Mouse (Mus musculus) left cerebral cortex, adult 2 months (tissue): ENCODE measurements around the gene Eya3. TPM values are rescaled to one million over a fixed set of nuclear protein-coding genes. Genes with fewer than 3 reads are reported as not detected.

Source experiments
- DNase-seq, 2 experiments: peaks; one replicate each; pipeline ENCODE4 v3.0.0; 2021 to 2022; ENCODE audit warnings: low spot score in 2 of 2, mixed read lengths in 1 of 2; ENCODE audit errors: extremely low spot score in 1 of 2
- H3K27ac ChIP-seq: fragments of 200-600 bp; 2 replicates; pipeline ENCODE4 v1.8.1; 2022
- H3K4me3 ChIP-seq: fragments of 200-600 bp; 2 replicates; pipeline ENCODE4 v1.8.1; 2022
- CTCF ChIP-seq: fragments of 200-600 bp; IDR thresholded peaks from 2 replicates; pipeline ENCODE4 v1.8.1; 2022; ENCODE audit warnings: antibody characterized with exemption, mild to moderate bottlenecking, moderate library complexity
- intact Hi-C: fragments of 180-260 bp; cut with DNase I; formaldehyde crosslinking; loops from one replicate; pipeline ENCODE4 v1.15.1; 2025
- total RNA-seq, 2 experiments: library from RNA; stranded (reverse); gene quantifications; 2 replicates each; pipeline ENCODE4 v1.2.3; 2021

Eya3 gene
- total RNA-seq, 2 experiments from 2014 or later: 31.0 to 33.5 TPM

DNA sequence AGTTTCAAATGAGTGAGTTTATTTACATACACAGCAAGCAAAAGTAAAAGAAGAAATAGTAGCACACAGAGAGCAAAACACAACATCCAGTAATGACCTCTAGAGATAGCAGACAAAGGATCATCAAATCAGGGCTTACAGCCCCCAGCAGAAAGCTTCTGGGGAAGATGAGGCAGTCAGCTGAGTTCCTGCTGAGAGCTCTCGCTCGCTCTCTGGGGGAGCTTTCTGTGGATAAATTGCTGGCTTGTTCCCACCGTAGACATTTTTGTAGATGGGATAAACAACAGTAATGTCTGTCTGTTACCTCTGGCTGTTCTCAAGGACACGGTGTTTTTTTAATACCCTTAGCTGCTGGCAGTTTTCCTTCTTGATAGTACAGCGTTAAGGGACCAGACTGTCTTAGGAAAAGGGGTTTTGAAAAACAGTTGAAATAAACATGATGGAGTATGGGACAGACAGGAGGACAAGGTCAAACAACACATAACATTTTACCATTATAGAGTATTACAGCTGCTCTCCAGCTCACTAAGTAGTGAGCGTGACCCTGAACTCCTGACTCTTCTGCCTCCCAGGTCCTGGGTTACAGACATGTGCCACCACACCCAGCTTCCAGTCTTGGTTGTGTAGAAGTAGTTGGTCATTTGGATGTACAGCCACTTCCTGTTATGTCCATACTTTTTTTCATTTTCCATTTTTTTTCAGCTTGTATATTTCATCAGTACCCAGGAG, 10.6 kb downstream of the Eya3 start:
- Histone ChIP-seq H3K27ac (no peak overlapping the region), H3K4me3 (no peak overlapping the region)
- TF ChIP-seq CTCF: no peak
- DNase-seq: no peak
- intact Hi-C loops: no loop called here

GRCm38 (mm10) chr4:132652842-132653241, 14.1 kb downstream of the Eya3 start:
- peak in 1 of 2 experiments; percentile 12 for DNase-seq
- Histone ChIP-seq H3K4me3 (no peak overlapping the region), H3K27ac (no peak overlapping the region; the same call in 1 of the 2 replicates)
- intact Hi-C loops: no loop called here
- no peak for TF ChIP-seq CTCF

DNA sequence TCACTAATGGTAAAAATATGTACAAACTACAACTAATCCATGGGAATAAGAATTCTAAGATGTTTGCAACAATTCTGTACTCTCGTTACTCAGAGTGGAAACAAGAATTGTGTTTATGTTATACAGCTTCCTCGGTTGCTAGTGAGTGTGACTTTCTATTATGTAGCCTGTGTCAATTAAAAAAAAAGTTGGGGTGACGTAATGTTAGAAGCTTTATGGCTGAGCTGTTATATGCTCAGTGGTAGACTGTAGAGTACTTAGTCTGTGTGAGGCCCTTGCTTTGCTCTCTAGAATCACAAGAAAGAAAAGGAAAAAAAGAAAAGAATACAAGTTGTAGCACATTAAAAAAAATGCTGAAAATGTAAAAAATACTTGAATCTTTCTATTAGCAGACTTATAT, 15.0 kb downstream of the Eya3 start:
- no peak for TF ChIP-seq CTCF
- intact Hi-C loops: no loop called here
- Histone ChIP-seq H3K27ac (no peak overlapping the region), H3K4me3 (no peak overlapping the region)
- no peak for DNase-seq

- no peak overlapping the region for H3K27ac ChIP-seq
- intact Hi-C loops: no loop called here
- TF ChIP-seq CTCF: no peak
- H3K4me3 ChIP-seq: no peak overlapping the region
- no peak for DNase-seq
Observed at GRCm38 (mm10) chr4:132655290-132655689, 16.5 kb downstream of the Eya3 start.

DNA sequence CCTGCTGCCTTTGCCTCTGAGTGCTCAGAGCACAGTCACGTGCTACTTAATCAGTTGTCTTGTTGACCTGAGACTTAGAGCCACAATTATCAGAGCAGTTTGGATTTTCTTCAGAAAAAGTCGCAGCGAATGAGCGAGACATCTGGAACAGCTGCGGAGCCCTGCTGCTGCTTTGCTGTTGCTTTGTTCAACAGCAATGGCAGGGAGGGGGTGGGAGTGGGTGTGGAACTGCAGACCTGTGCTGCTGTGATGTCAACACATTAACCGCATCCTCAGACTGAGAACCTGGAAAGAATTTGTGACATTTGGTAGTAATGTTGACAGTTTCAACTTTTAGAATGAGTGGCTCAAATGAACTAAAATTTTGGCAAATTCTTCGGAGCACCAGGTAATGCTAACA, 20.3 kb downstream of the Eya3 start:
- no peak for TF ChIP-seq CTCF
- intact Hi-C loops: no loop called here
- no peak overlapping the region for H3K4me3 ChIP-seq
- H3K27ac ChIP-seq: no peak overlapping the region
- no peak for DNase-seq

DNA sequence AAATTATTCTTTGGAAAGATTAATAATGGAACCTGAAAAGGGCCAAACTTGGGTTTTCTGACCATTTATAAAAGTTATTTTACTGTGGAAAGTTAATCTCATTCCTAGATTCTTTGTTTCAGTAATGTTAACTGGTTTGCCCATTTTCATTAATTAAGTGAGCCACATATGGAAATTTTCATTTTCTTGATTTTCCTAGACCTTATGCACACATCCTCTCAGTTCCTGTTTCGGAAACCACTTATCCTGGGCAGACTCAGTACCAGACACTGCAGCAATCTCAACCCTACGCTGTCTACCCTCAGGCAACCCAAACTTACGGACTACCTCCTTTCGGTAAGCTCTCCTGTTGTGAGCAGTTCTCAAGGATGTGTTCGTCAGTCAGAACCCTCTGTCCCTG, 33.9 kb downstream of the Eya3 start:
- intact Hi-C loops: no loop called here
- Histone ChIP-seq H3K4me3 (no peak overlapping the region), H3K27ac (no peak overlapping the region)
- DNase-seq: no peak
- no peak for TF ChIP-seq CTCF

GRCm38 (mm10) chr4:132676771-132677539, 38.2 kb downstream of the Eya3 start:
- H3K4me3 ChIP-seq: no peak overlapping the region
- DNase-seq: peak; percentile 14 to 35
- no peak overlapping the region for H3K27ac ChIP-seq
- TF ChIP-seq CTCF: peak; percentile 75
- intact Hi-C loops: loop anchor here (2.0 kb wide), 1 partner anchor 130 kb away; no protein-coding TSS in a partner anchor

DNA sequence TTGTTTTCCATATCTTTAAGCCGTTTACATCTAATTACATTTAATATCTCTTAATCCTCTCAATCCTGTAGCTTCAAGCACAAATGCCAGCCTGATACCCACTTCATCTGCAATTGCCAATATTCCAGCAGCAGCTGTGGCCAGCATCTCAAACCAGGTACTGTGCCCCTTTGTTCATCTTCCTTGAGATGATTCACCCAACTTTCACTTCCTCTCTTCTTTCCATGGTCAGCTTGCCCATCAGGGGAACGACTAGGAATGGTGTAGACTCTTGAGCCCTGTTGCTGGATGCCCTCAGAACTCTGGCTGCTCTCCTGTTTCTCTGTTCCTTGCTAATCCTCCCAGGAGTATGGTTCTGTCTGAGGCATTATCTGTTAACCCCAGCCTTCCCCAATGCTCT, 50.8 kb downstream of the Eya3 start:
- Histone ChIP-seq H3K4me3 (no peak overlapping the region), H3K27ac (no peak overlapping the region)
- no peak for TF ChIP-seq CTCF
- intact Hi-C loops: no loop called here
- no peak for DNase-seq

- Histone ChIP-seq H3K27ac (no peak overlapping the region), H3K4me3 (no peak overlapping the region)
- TF ChIP-seq CTCF: no peak
- intact Hi-C loops: no loop called here
- no peak for DNase-seq
Observed at GRCm38 (mm10) chr4:132693366-132693765, 54.6 kb downstream of the Eya3 start.

DNA sequence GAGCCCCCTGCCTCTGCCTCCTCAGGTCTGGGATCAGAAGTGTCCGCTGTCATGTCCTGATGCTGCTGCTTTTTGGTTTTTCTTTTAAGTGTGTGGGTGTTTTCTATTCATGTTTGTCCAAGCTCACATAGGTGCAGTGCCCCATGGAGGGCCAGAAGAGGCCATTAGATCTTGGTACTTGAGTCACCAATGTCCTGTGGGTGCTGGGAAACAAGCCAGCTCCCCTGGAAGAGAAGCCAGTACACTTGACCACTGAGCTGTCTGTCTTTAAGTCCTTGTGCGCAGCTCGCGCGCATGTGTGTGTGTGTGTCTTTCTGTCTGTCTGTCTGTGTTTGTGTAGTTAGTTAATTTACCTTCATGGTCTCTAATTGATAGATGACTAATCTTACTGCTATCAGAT, 63.3 kb downstream of the Eya3 start:
- TF ChIP-seq CTCF: no peak
- intact Hi-C loops: no loop called here

DNA sequence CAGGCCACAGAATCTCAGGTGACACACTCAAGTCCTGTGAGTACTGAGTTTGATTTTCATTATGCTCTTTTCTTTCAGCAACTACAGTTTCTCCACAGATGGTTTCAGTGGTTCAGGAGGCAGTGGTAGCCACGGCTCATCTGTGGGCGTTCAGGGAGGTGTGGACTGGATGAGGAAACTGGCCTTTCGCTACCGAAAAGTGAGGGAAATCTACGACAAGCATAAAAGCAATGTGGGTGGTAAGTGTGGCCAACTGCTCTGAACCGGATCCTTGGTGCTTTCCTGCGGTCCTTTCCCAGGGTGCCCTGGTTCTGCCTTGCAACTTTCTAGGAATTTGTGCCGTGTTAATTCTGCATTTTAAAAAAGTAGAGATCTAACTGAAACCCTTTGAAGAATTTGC, 68.1 kb downstream of the Eya3 start:
- no peak overlapping the region for H3K4me3 ChIP-seq

More for the DNA sequence above, 63.3 kb downstream of the Eya3 start:
- no peak for DNase-seq
- Histone ChIP-seq H3K4me3 (no peak overlapping the region), H3K27ac (no peak overlapping the region)

DNA sequence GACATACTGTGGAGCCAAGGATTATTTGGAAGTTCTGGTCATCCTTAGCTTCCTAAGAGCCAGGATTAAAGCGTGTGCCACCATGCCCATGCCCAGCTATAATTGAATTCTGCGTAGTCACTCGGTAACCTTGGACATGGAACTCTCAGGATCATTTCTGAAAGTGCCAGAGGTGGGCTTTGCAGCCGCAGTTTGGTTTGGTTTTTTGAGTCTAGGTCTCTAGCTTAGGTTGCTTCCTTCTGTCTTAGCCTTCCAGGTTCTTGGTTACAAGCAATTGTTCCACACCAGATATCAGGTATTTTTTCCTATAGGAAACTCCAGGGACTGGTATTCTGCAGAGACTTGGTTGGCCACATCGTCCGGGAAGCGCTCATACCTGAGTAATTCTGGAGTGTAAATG, 74.4 kb downstream of the Eya3 start:
- no peak for DNase-seq
- no peak overlapping the region for H3K4me3 ChIP-seq
- H3K27ac ChIP-seq: no peak overlapping the region
- no peak for TF ChIP-seq CTCF
- intact Hi-C loops: no loop called here

More for the DNA sequence above, 68.1 kb downstream of the Eya3 start:
- no peak overlapping the region for H3K27ac ChIP-seq
- no peak for DNase-seq
- no peak for TF ChIP-seq CTCF
- intact Hi-C loops: no loop called here
